Mouse (Mus musculus): Measurements from ENCODE around the gene Med13l.

Gene Med13l

GRCm38 (mm10) chr5:118560385-118561085 lies at the start of gene Med13l:
Gene Med13l, plus strand, starts transcription at chr5:118560679.
- in situ Hi-C loops (cut with MboI, MseI), result no loop called here

- in situ Hi-C loops (cut with MboI, MseI), result no loop called here
Observed at GRCm38 (mm10) chr5:118510969-118511368, 49.5 kb upstream of the Med13l start.

GRCm38 (mm10) chr5:118513005-118513404 lies 47.5 kb upstream of the Med13l start:
- in situ Hi-C loops (cut with MboI, MseI), result no loop called here

GRCm38 (mm10) chr5:118513629-118514526 lies 46.6 kb upstream of the Med13l start:
- in situ Hi-C loops (cut with MboI, MseI), result no loop called here

GRCm38 (mm10) chr5:118514527-118514831 lies 46.0 kb upstream of the Med13l start:
- in situ Hi-C loops (cut with MboI, MseI), result no loop called here

GRCm38 (mm10) chr5:118514842-118515241 lies 45.6 kb upstream of the Med13l start:
- in situ Hi-C loops (cut with MboI, MseI), result no loop called here

- in situ Hi-C loops (cut with MboI, MseI), result no loop called here
Observed at GRCm38 (mm10) chr5:118515280-118515721, 45.2 kb upstream of the Med13l start.

GRCm38 (mm10) chr5:118516066-118516465 lies 44.4 kb upstream of the Med13l start:
- in situ Hi-C loops (cut with MboI, MseI), result no loop called here

GRCm38 (mm10) chr5:118516470-118516869 lies 44.0 kb upstream of the Med13l start:
- in situ Hi-C loops (cut with MboI, MseI), result no loop called here

GRCm38 (mm10) chr5:118520457-118520856 lies 40.0 kb upstream of the Med13l start:
- in situ Hi-C loops (cut with MboI, MseI), result no loop called here

- in situ Hi-C loops (cut with MboI, MseI), result no loop called here
Observed at GRCm38 (mm10) chr5:118524400-118524799, 36.1 kb upstream of the Med13l start.

- in situ Hi-C loops (cut with MboI, MseI), result no loop called here
Observed at GRCm38 (mm10) chr5:118525634-118526033, 34.8 kb upstream of the Med13l start.

- in situ Hi-C loops (cut with MboI, MseI), result no loop called here
Observed at GRCm38 (mm10) chr5:118526504-118526903, 34.0 kb upstream of the Med13l start.

- in situ Hi-C loops (cut with MboI, MseI), result no loop called here
Observed at GRCm38 (mm10) chr5:118529241-118529640, 31.2 kb upstream of the Med13l start.

GRCm38 (mm10) chr5:118532125-118532524 lies 28.4 kb upstream of the Med13l start:
- in situ Hi-C loops (cut with MboI, MseI), result no loop called here

- in situ Hi-C loops (cut with MboI, MseI), result no loop called here
Observed at GRCm38 (mm10) chr5:118532659-118533058, 27.8 kb upstream of the Med13l start.

- in situ Hi-C loops (cut with MboI, MseI), result no loop called here
Observed at GRCm38 (mm10) chr5:118534407-118534921, 26.0 kb upstream of the Med13l start.

GRCm38 (mm10) chr5:118535130-118535529 lies 25.3 kb upstream of the Med13l start:
- in situ Hi-C loops (cut with MboI, MseI), result no loop called here

- in situ Hi-C loops (cut with MboI, MseI), result no loop called here
Observed at GRCm38 (mm10) chr5:118538487-118538886, 22.0 kb upstream of the Med13l start.

GRCm38 (mm10) chr5:118543816-118544215 lies 16.7 kb upstream of the Med13l start:
- in situ Hi-C loops (cut with MboI, MseI), result no loop called here

- in situ Hi-C loops (cut with MboI, MseI), result no loop called here
Observed at GRCm38 (mm10) chr5:118550493-118550892, 10.0 kb upstream of the Med13l start.

- in situ Hi-C loops (cut with MboI, MseI), result no loop called here
Observed at GRCm38 (mm10) chr5:118553290-118553689, 7.2 kb upstream of the Med13l start.

- in situ Hi-C loops (cut with MboI, MseI), result loop anchor here (5.0 kb wide), 1 partner anchor 223 kb away; no protein-coding TSS in a partner anchor
Observed at GRCm38 (mm10) chr5:118555305-118555704, 5.2 kb upstream of the Med13l start.

Measured in T-helper 1 cell (primary cell).